Mouse (Mus musculus) heart, embryonic 15.5 days (tissue): ENCODE measurements around the gene Lmo1. TPM values are rescaled to one million over a fixed set of nuclear protein-coding genes. Genes with fewer than 3 reads are reported as not detected.

Source experiments
- ATAC-seq: fragments of 200-750 bp; cut with Nextera tagmentation; replicated peaks from 2 replicates; pipeline ENCODE4 v1.8.0; 2017; ENCODE audit warnings: low read depth, moderate TSS enrichment; ENCODE audit not compliant: insufficient number of reproducible peaks, insufficient read depth, low FRiP score
- H3K27ac ChIP-seq: fragments of 300-500 bp; sonication (generic); 2 replicates; pipeline ENCODE4 v1.5.1; 2015; ENCODE audit warnings: mild to moderate bottlenecking, inconsistent platforms
- H3K27me3 ChIP-seq: fragments of 300-500 bp; sonication (generic); 2 replicates; pipeline ENCODE4 v1.6.1; 2015; ENCODE audit warnings: inconsistent platforms
- H3K36me3 ChIP-seq: fragments of 300-500 bp; sonication (generic); 2 replicates; pipeline ENCODE4 v1.6.1; 2015; ENCODE audit warnings: mild to moderate bottlenecking, inconsistent platforms
- H3K4me1 ChIP-seq: fragments of 300-500 bp; sonication (generic); replicated peaks from 2 replicates; pipeline ENCODE4 v1.6.1; 2015; ENCODE audit warnings: inconsistent platforms
- H3K4me2 ChIP-seq: fragments of 300-500 bp; sonication (generic); 2 replicates; pipeline ENCODE4 v1.6.1; 2015; ENCODE audit warnings: inconsistent platforms, mild to moderate bottlenecking, moderate library complexity
- H3K4me3 ChIP-seq: fragments of 300-500 bp; sonication (generic); 2 replicates; pipeline ENCODE4 v1.5.1; 2015; ENCODE audit warnings: mild to moderate bottlenecking, inconsistent platforms
- H3K9ac ChIP-seq: fragments of 300-500 bp; sonication (generic); 2 replicates; pipeline ENCODE4 v1.6.1; 2015; ENCODE audit warnings: mild to moderate bottlenecking, inconsistent platforms
- H3K9me3 ChIP-seq: fragments of 300-500 bp; sonication (generic); replicated peaks from 2 replicates; pipeline ENCODE4 v1.6.1; 2016; ENCODE audit warnings: inconsistent platforms
- WGBS: fragments of 180-500 bp; shearing (Covaris S2); methylation state at CpG from one replicate; pipeline ENCODE4 v1.1.7; 2015; ENCODE audit warnings: mixed read lengths; 5-methylcytosine and 5-hydroxymethylcytosine counted together
- polyA plus RNA-seq: library from polyadenylated mRNA; unstranded; fragments of >200 nt; fragmentation: Nextera tagmentation; extraction: Ambion mirVana; gene quantifications from 2 replicates; pipeline ENCODE4 v1.2.1, GENCODE M21; 2015

Lmo1 gene
- polyA plus RNA-seq, 1 experiment from 2014 or later, result 2.4 TPM

DNA sequence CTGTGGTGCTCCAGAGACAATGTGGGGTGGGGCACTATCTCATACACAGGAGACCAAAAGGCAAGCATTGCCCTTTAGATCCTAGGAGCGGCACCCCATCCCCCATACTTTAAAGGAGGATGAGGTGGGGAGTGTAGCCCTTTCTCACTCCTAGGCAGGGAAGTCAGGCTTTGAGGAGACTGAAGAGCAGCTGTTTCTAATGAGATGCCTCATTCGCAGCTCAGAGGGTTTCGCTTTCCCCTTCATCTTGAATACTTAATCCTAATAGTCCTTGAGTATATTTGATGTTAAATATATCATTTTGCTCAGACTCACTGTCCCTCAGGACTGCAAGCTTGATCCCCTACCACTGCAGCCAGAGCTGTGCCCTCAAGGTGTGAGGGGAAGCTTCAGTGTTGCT lies 3.1 kb downstream of the Lmo1 start:
- H3K36me3 ChIP-seq, result no peaks in the 10 kb centered on the region
- no peak overlapping the region for H3K27ac ChIP-seq
- no peak for ATAC-seq
- H3K9ac ChIP-seq, result no peak overlapping the region
- no peak overlapping the region for H3K4me3 ChIP-seq
- no peak overlapping the region for H3K4me2 ChIP-seq
- peaks cover 89% of the 10 kb centered on the region for H3K27me3 ChIP-seq
- peaks cover 28% of the 10 kb centered on the region for H3K4me1 ChIP-seq
- WGBS, result 53% methylated on average over 3 of the region's 3 CpGs
- H3K9me3 ChIP-seq, result no peaks in the 10 kb centered on the region

DNA sequence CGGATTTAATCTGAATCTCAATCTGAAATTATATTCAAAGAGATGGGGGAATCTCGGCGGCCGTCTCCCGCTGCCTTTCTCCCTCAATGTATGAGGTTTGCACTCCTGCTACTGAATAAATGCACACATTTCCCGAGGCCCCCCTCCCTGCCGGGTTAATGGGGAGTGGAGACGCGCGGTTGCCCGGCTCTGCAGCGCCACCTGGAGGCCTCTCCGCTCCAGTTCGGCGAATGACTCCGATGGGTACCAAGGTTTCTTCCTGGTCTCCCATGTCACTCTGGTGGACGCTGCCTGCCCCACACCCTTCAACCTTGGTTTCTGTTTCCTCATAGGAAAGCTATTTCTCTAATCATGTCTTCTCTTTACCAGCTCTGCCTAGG lies 4.6 kb downstream of the Lmo1 start:
- Histone ChIP-seq H3K36me3 (no peaks in the 10 kb centered on the region), H3K4me3 (peak overlapping the region; percentile 53), H3K4me1 (peaks cover 24% of the 10 kb centered on the region), H3K27ac (no peak overlapping the region), H3K9me3 (no peaks in the 10 kb centered on the region), H3K27me3 (peaks cover 88% of the 10 kb centered on the region), H3K4me2 (peak overlapping the region; percentile 96), H3K9ac (no peak overlapping the region)
- 0% methylated on average over 17 of the region's 17 CpGs for WGBS
- ATAC-seq, result 0 out of 2 replicates have a peak, but pooled peaks have one; percentile 23

DNA sequence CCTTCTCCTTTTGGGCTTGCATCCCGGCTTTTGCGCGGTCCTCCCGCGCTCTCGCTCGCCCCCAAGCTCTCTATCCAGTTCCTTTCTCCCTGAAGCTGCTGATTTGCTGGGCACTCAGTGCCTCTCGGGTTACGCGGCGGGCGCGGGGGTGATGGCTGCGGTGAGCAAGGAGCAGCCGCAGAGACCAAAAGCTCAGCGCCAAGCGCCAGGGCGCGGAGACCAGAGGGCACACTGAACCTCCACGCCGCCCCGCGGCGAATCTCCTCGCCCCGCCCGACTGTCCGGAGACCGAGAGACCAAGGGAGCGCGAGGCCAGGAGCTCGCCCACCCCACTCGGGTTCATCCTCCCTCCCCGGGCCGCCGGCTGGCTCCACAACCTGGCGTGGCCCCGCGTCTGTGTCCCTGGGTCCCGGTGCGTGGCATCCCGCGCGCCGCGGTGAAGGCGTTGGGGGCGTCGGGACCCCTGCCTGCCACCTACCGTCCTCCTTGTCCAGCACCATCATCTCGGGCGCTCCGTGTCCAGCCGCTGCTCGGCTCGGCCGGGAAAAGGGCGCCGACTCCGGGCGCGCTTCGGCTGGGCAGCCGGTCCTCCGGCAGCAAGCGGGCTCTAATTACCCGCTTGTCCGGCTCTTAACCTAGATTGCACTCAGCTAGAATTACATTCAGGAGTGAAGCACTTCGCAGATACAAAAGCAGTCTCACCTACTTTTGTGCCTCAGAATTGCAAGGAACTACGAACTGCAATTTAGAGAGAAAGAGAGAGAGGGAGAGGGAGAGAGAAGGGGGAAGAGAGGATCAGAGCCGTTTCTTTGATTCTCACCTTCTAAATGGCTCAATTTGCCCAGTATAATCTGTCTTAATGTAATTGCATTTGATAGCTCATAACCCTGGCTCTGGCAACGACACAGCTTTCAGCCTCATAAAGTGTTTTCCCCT lies 5.2 kb downstream of the Lmo1 start:
- H3K27me3 ChIP-seq, result peaks cover 82% of the 10 kb centered on the region
- WGBS, result 1% methylated on average over 72 of the region's 72 CpGs
- peak overlapping the region; percentile 36 for H3K9ac ChIP-seq
- ATAC-seq, result no peak; the same call in 1 of the 2 replicates
- H3K9me3 ChIP-seq, result no peaks in the 10 kb centered on the region
- H3K36me3 ChIP-seq, result no peaks in the 10 kb centered on the region
- H3K4me3 ChIP-seq, result peak overlapping the region; percentile 53
- no peak overlapping the region for H3K27ac ChIP-seq
- peak overlapping the region; percentile 96 for H3K4me2 ChIP-seq
- H3K4me1 ChIP-seq, result peaks cover 20% of the 10 kb centered on the region

GRCm38 (mm10) chr7:109168716-109169115 lies 6.3 kb downstream of the Lmo1 start:
- ATAC-seq, result no peak
- Histone ChIP-seq H3K9ac (no peak overlapping the region), H3K4me3 (peak overlapping the region; percentile 53; the same call in 1 of the 2 replicates)

DNA sequence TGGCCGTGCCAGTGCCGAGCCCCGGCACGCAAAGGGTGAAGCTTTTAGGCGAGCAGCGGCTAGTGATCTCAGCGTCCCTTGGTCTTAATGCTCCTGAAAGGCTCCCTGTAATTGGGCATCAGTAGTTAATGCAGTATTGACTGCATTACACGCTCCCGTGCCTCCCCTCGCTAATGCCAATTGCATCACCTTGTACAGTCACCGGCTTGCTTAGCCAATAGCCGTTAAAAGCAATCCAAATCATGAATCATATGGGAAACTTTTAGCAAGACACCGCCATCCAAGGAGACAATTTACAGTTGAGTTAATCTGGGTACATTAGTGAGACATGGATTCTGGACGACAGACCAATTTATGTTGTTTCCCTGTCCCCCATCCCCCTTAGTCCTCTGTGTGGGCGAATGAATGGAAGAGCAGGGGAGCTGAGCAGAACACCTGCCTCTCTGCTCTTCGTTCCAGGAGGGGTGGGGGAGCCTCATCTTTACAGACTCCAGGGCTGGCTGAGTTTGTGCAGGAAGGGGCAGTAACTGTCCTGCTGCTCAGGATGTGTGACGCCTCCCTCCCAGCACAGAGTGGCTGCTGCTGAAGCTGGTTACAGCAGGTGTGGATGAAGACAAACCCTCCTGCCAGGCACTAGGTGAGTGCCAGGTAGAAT lies 8.9 kb downstream of the Lmo1 start:
- no peaks in the 10 kb centered on the region for H3K9me3 ChIP-seq
- peaks cover 14% of the 10 kb centered on the region for H3K4me1 ChIP-seq
- no peak overlapping the region for H3K9ac ChIP-seq
- no peak overlapping the region for H3K4me3 ChIP-seq
- H3K36me3 ChIP-seq, result no peaks in the 10 kb centered on the region
- ATAC-seq, result no peak; the same call in 1 of the 2 replicates
- WGBS, result 72% methylated on average over 17 of the region's 17 CpGs
- peaks cover 46% of the 10 kb centered on the region for H3K27me3 ChIP-seq
- H3K27ac ChIP-seq, result no peak overlapping the region
- H3K4me2 ChIP-seq, result no peak overlapping the region

More at GRCm38 (mm10) chr7:109168716-109169115, 6.3 kb downstream of the Lmo1 start:
- no peaks in the 10 kb centered on the region for H3K36me3 ChIP-seq
- no peaks in the 10 kb centered on the region for H3K9me3 ChIP-seq
- H3K4me1 ChIP-seq, result peaks cover 14% of the 10 kb centered on the region
- peak overlapping the region; percentile 96; the same call in 1 of the 2 replicates for H3K4me2 ChIP-seq
- WGBS, result 87% methylated on average over 7 of the region's 7 CpGs
- H3K27ac ChIP-seq, result no peak overlapping the region
- peaks cover 71% of the 10 kb centered on the region for H3K27me3 ChIP-seq

DNA sequence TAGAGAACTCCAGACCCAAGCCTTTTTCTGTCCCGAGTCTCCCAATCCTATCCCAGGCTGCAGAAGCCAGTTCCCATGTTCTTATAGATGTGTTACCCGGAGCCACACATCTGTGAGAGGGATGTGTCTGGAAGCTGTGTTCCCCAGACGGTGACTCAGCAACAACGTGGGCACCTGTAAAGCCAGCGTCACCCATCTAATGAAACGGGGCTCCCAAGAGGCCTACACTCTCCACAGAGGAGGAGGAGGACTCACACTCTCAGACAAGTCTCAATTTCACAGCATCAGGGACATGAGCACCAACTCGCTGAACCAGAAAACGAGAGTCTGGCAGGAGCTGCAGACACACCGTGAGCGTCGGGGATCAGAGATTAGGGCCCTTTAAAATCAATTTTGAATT lies 20.7 kb downstream of the Lmo1 start:
- H3K4me3 ChIP-seq, result no peak overlapping the region

GRCm38 (mm10) chr7:109153538-109153937 lies 21.5 kb downstream of the Lmo1 start:
- H3K36me3 ChIP-seq, result no peaks in the 10 kb centered on the region
- H3K27me3 ChIP-seq, result no peaks in the 10 kb centered on the region
- H3K4me2 ChIP-seq, result no peak overlapping the region
- no peak overlapping the region for H3K27ac ChIP-seq
- no peak for ATAC-seq
- H3K9ac ChIP-seq, result no peak overlapping the region
- H3K4me1 ChIP-seq, result no peaks in the 10 kb centered on the region
- no peak overlapping the region for H3K4me3 ChIP-seq
- WGBS, result 70% methylated on average over 5 of the region's 5 CpGs
- no peaks in the 10 kb centered on the region for H3K9me3 ChIP-seq

More for the DNA sequence above, 20.7 kb downstream of the Lmo1 start:
- Histone ChIP-seq H3K4me2 (no peak overlapping the region), H3K27ac (no peak overlapping the region), H3K4me1 (no peaks in the 10 kb centered on the region), H3K27me3 (no peaks in the 10 kb centered on the region), H3K9ac (no peak overlapping the region), H3K36me3 (no peaks in the 10 kb centered on the region), H3K9me3 (no peaks in the 10 kb centered on the region)
- no peak for ATAC-seq
- WGBS, result 73% methylated on average over 11 of the region's 11 CpGs

GRCm38 (mm10) chr7:109151088-109151487 lies 23.9 kb downstream of the Lmo1 start:
- WGBS, result 83% methylated on average over 4 of the region's 4 CpGs
- Histone ChIP-seq H3K27ac (no peak overlapping the region), H3K4me3 (no peak overlapping the region), H3K9me3 (no peaks in the 10 kb centered on the region), H3K36me3 (no peaks in the 10 kb centered on the region), H3K4me2 (no peak overlapping the region), H3K27me3 (no peaks in the 10 kb centered on the region), H3K9ac (no peak overlapping the region), H3K4me1 (no peaks in the 10 kb centered on the region)
- ATAC-seq, result no peak

DNA sequence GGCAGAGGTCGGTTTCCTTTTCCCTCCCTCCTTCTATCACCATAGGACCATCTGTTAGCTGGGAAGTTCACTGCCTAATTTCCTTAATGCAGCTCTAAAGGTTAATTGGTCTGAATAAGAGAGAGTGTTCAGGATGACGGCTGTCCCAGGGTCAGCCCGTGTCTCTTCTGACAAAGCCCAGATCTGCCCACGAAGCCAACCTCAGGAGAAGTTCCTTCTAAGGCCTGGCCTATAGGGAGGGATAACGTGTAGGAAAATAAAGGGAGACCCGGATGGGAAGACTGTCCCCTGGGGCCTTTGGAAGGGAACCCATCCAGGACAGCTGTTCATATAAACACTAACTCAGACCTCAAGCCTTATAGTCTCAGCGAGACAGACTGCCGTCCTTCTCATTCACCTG lies 29.8 kb downstream of the Lmo1 start:
- no peak overlapping the region for H3K4me2 ChIP-seq
- peaks cover 8% of the 10 kb centered on the region; the same call in 1 of the 2 replicates for H3K4me1 ChIP-seq
- H3K27ac ChIP-seq, result no peak overlapping the region
- H3K27me3 ChIP-seq, result peaks cover 16% of the 10 kb centered on the region
- H3K9me3 ChIP-seq, result no peaks in the 10 kb centered on the region
- no peak overlapping the region for H3K4me3 ChIP-seq
- 47% methylated on average over 8 of the region's 8 CpGs for WGBS
- no peak overlapping the region for H3K9ac ChIP-seq
- no peak for ATAC-seq
- no peaks in the 10 kb centered on the region for H3K36me3 ChIP-seq

- 48% methylated on average over 11 of the region's 11 CpGs for WGBS
- no peaks in the 10 kb centered on the region for H3K9me3 ChIP-seq
- peaks cover 8% of the 10 kb centered on the region; the same call in 1 of the 2 replicates for H3K4me1 ChIP-seq
- H3K4me2 ChIP-seq, result no peak overlapping the region
- H3K27ac ChIP-seq, result no peak overlapping the region
- peaks cover 16% of the 10 kb centered on the region for H3K27me3 ChIP-seq
- no peaks in the 10 kb centered on the region for H3K36me3 ChIP-seq
- no peak for ATAC-seq
- H3K9ac ChIP-seq, result no peak overlapping the region
- no peak overlapping the region for H3K4me3 ChIP-seq
Measured at GRCm38 (mm10) chr7:109144705-109145104, 30.3 kb downstream of the Lmo1 start.

DNA sequence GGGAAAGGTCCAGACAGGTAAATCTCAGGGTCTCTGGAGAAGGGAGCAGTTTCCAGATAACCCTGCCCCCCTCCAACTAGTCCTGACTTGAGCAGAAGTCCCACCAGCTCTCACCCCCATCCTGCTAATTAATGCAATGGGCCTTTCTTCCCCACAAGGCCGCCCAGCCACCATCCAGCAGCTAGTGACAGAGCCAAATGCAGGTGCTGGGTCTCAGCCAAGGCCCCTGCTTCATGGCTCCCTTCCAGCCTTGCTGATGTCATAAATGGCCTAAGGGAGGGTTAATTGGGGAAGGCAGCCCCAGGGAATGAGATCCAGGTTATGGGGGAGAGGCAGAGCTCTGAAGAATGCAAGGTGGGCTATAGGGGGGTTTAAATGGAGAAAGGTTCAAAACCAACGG lies 32.4 kb downstream of the Lmo1 start:
- no peak overlapping the region for H3K4me2 ChIP-seq
- peaks cover 16% of the 10 kb centered on the region for H3K27me3 ChIP-seq
- H3K36me3 ChIP-seq, result no peaks in the 10 kb centered on the region
- no peaks in the 10 kb centered on the region for H3K9me3 ChIP-seq
- 40% methylated on average over 2 of the region's 2 CpGs for WGBS
- ATAC-seq, result no peak
- no peak overlapping the region for H3K4me3 ChIP-seq
- peaks cover 8% of the 10 kb centered on the region; the same call in 1 of the 2 replicates for H3K4me1 ChIP-seq
- no peak overlapping the region for H3K9ac ChIP-seq
- no peak overlapping the region for H3K27ac ChIP-seq
